Mouse (Mus musculus) T-helper 1 cell (primary cell): ENCODE results near the gene Arhgef10l.

Experiments
- in situ Hi-C: fragments of 300-600 bp; cut with MboI, MseI; formaldehyde crosslinking; loops from one replicate; pipeline ENCODE4 v1.15.1; 2025; ENCODE audit warnings: high pct_unique_total_duplicates

Arhgef10l gene

DNA sequence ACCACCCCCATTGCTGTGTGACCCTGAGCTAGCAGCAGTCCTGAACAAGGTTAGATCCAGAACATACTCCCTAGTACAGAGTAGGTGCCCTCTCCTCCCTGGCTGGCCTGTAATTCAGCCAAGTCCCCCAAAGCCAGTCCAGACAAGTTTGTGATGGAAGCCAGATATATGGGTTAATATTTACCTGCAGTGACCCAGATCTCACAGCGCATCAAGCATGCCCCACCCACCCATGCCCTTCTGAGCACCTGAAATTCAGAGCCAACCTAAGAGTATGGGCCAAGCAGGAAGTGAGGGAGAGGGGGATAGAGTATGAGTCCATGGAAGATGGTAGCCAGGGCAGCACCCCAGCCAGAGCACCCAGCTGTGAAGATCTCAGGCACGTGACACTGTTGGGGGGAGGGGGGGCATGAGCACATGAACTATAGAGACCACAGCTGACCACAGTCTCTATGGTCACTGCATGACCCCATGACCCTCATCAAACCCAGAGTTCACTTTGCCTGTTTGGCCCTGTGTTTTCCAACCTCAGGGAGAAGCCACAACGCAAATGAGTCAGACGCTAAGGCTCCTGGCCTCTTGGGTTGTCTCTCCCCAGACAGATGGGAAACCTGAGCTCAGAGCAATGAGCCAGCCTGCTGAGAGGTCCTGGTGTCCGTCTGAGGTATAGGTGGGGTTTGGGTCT is 29.4 kb downstream of the Arhgef10l start:
- in situ Hi-C loops = no loop called here

DNA sequence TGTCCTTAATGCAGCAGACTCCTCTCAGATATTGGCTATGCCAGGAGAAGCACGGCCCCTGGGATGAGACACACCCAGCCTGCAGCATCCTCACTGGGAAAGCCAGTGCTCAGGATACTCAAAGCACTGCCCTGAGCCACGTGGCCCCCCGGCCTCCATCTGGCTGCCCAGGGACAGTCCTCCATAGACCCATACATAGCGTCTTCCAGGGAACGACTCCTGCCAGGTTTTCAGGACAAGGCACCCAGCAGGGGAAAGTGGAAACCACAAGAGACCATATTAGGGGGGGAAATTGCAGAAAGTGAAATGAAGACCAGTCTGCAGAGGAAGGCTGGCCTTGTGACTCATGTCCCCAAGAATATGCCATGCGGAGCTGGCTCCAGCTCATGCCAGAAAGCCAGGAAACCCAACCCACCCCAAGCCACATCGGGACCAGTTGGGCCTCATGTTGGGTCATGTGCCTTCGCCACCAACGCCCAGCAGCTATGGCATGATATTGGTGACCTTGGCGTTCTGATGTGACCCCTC is 30.9 kb downstream of the Arhgef10l start:
- in situ Hi-C loops = no loop called here

DNA sequence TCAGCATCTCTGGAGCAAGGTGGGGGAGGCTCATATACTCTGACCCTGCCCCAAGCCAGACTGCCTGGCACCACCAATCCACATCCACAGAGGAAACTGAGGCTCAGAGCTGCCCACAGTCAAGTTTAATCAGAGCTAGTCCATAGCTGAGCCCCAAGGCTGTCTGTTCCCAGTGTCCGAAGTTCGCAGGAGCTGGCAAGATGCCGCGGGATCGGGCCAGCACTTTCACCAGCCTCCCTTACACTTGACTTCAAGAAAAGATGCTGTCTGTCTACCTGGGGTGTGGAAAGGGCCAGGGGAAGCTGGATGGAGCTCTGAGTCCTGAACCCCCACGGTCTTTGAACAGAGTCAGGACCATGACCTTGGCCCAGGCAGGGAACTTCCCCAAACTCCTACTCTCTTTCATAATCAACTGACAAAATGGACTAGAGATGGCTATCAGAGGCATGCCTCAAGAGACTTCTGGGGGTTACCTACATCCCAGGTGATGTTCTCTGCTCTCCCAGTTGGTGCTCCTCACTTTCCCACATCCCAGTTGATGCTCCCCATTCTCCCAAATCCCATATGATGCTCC is 34.4 kb downstream of the Arhgef10l start:
- in situ Hi-C loops = no loop called here

DNA sequence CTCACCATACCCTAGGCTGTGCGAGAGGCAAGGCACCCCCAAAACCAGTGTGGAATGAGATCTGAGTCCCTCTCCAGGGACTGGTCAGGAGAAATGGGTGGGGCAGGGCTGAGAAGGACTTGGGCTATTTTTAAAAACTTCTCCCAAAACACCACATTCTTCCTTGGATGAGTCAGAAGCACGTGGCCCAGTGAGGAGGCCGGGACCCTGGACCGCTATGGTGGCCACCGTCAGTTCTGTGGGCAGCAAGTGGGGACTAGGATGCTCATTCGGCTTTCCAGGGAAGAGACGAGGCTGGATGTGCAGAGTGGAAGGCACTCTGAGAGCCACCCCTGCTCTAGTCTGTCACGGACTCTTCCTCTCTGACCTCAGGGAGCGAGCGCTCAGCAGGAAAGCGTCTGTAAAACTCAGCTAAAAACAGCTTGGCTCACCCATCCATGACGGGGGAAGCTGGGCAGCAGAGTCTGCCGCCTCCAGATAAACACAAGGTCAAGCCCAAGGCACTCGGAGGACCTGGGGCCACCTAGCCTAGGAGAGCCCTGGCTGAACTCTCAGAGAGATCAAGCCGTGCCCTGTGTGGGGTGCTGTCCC is 35.1 kb downstream of the Arhgef10l start:
- in situ Hi-C loops = no loop called here

DNA sequence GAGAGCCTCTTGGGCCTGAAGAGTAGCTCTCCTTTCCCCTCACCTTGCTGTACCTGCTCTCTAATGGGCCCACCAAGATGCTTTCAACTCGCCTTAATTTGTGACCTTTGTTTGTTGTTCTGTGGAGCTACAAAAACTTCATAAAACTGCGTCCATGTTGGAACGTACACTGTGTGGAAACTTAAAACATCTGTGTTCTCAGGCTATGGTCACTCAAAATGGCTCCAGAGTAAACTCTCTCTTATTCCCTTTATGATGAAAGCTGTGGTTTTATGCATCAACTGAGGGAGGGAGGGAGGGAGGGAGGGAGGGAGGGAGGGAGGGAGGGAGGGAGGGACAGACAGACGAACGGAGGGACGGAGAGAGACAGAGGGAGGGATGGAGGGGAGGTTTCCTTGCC is 35.7 kb downstream of the Arhgef10l start:
- in situ Hi-C loops = no loop called here

DNA sequence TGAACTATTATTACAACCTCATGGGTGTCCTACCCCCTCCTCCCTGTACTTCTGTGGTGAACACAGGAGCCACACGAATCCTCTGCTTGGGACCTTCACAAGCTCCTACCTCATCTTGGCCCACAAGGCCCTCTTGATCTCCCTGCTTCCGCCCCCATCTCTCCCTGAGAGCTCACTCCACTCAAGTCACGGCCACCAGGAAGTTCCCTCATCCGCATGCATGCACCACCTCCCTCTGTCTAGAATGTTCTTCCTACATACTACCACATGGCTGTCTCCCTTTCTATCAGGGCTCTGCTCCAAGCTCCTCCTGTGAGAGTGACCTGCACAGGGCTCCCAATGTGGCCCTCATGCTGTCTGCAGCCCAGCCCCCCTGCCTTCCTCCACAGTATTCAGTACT is 36.8 kb downstream of the Arhgef10l start:
- in situ Hi-C loops = no loop called here

DNA sequence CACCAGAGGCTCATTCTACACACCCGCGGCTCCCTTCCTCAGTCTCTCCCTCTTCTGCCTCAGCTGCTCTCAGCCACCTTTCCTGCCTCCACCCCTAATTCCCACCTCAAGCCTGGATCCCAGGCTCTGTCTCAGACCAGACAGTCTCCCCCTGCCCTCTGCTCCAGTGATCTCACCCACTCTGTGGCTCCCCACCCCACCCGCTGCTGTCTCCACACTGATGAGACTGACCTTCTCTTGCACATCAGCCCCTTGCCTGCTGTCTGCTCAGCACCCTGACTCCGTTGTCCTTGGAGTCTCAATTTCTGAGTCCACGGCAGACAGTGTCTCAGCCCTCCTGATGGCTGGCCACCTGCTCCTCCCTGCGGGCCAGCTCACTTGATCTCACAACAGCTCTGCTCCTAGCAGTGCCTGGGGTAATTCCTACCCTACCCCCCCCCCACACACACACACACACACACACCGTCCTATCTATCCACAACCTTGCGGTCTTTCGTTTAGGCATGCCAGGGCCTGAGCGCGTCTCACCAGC is 37.3 kb downstream of the Arhgef10l start:
- in situ Hi-C loops = no loop called here

DNA sequence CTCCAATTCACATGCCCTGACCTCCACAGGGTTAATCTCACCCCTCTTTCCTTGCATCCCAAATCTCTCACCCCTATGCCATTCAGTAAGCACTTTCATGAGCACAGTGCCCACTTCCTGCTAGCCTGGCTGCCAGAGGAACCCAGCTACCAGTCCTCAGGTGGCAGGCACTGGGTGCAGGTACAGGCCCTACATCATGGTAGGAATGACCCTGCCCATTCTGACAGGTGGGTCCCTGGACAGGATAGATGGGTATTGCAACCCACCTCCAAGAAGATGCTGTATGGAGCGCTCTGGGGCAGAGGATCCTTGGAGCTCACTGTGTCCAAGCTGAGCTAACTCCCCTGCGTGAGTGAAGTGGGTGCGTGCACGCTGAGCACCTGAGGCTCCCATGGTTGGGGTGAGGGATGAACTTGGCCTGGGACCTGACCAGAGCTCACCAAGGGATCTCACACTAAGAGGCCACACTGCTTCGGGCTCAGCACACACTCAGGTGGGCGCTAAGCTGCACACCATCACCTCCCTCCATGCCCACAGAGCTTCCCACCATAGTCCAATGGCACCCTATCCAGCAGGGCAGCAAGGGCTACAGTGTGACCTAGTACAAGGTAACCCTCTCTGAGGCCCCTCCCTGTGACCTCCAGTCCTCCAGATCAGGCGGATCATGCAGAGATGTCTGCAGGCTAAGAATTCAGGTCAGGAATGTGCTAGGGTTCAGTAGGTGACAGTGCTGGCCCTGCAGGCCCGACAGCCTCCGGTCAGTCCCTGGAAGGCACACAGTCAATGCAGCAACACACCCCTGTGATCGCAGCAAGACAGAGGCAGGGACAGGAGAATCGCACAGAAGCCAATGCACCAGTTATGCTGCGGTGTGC is 39.9 kb downstream of the Arhgef10l start:
- in situ Hi-C loops = no loop called here

DNA sequence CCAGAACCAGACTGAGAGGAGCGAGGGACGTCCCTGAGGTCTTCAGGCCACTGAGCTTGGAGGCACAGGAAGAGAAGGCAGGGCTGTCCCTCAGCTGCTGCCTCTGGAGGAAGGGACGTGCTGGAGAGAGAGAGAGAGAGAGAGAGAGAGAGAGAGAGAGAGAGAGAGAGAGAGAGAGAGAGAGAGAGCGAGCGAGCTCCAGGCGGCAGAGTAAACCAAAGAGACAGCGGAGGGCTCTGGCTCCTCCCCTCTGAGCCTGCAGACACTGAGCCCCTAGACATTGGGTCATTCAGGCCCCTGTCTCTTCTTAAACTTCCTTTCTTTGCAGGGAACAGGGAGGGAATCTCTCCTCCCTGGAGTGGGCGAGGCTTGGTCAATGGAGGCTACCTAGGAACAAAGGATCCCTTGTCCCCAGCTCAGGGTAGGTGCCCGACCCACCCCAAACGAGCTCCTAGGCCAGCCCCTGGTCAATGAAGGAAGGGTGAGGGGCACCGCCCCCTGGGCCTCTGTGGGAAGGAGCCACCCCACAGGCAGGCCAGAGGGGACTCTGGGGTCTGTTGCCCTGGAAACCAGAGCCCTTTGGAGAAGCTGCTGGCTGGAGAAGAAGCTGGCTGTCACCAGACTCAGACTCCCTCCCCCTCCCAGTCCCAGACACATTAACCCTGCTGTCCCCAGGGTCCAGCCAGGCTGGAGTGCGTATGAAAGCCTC is 41.2 kb downstream of the Arhgef10l start:
- in situ Hi-C loops = no loop called here

DNA sequence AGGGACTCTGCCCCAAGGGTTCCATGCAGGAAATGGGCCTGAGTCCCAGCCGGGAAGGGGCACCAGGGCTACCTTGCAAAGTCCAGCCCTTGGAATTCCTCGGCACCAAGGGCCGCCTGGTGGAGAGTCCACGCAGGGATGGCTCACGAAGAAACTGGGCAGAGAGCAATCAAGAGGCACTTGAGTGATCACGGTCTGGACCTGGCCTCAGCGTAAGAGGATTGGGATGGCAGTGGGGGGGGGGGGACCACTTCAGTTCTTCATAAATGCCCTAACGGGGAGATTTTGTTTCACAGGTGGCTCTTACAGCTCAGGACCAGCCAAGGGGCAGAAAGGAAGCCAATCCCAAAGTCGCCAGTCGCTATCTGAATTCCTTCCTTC is 41.7 kb downstream of the Arhgef10l start:
- in situ Hi-C loops = no loop called here

DNA sequence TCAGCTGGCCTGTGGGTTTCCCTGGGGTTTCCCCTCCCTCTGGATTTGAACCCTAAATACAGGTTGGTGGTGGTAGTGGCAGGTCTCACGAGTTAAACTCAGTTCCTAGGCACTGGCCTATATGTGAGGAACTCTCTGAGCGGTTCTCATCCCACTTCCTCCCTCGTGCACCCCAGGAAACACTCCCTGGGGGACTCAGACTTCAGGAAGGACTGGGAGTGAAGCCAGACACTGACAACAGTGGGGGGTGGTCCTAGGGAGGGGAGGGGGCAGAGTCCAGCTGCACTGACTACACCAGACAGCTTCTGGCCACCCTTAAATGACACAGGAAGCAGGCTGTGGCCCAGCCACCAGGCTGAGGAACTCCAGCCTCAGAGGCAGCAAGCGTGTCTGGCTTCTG is 43.0 kb downstream of the Arhgef10l start:
- in situ Hi-C loops = no loop called here

DNA sequence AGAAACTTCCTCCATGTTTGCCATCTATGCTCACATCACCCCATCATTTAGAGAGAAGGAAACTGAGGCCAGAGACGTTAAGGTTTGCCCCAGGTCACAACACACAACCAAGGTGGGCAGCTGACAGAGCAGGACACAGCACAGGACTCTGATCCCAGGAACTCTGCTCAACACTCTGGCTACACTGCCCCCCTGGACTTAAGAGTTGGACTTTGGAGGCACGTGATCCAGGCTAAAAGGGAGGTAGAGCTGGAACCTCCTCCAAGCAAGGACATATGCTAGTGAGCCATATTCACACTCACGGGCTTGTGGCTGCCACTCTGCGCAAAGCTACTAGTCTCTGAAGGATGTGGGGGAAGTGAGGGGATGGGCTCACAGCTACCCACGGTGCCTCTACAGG is 45.3 kb downstream of the Arhgef10l start:
- in situ Hi-C loops = no loop called here

DNA sequence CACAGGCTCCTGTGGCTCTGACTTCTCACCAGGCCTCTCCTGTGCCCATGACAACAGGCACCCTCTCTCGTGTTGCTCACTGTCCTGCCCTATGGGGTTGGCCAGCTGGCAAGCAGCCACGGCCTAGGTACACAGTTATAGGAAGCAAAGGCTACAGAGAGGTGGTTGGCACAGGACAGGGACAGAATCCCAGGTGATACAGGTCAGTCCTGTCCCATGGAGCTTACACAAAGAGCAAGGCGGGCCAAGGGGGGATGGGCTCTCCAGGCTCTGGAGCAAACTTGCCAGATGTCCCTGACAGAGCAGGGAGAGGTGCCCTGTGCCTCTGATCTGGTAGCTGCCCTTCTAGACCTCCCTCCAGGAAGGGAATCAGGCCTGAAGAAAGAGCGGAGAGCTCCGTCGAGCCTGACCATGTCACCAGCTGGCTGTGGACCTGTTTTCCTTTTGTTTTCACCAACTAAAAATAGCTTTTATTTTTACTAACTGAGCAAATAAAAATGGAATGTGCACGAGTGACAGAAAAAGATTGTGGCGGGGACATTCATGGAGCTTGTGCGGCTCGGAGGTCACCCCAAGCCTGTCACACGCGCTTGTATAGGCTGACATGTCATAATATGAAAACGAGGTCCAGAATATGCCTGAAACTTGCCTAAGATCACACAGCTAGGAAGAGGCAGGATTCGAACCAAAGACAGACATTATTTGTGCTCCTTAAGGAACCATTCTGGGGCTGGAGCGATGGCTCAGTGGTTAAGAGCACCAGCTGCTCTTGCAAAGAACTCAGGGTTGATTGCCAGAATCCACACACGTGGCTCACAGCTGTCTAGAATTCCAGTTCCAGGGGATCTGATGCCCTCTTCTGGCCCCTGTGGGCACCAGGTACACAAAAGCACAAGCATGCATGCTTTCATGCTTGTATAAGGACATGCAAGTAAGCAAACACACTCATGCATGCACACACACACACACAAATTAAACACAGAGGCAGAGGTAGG is 48.1 kb downstream of the Arhgef10l start:
- in situ Hi-C loops = no loop called here

DNA sequence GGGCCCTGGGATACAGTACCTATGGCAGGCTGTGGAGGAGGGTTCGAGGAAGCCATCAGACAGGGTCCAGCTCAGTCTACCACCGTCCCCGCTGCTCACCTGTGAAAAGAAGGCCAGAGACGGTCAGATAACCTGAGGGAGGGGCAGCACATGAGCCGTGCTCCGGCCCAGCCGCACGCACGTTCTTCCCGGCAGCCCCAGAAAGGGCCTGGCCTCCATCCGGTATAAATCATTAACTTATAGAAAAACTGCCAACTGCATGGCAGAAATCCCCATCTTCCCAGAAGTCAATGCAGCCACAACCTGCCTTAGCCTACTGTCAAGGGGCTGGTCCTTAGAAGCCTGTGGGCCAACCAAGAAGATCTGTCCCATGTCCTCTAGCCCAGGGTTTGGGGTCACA is 48.9 kb downstream of the Arhgef10l start:
- in situ Hi-C loops = no loop called here

DNA sequence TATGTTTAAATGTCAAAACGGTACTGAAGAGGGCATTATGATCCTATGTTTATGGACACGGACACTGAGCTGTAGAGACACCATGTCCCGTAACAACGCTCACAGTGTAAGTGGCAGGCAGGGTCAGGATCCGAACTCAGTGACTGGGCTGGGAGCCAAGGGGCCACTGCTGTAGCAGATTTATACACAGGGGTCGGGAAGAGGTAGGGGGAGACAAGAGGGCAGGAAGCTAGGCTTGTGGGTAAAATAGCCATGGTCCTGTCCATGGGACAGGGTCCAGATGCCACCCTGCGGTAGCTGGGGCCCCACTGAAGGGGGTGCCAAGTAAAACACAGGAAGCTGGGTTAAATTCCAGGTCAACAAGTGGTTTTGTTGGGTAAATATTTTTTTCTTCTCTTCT is 49.6 kb downstream of the Arhgef10l start:
- in situ Hi-C loops = no loop called here

DNA sequence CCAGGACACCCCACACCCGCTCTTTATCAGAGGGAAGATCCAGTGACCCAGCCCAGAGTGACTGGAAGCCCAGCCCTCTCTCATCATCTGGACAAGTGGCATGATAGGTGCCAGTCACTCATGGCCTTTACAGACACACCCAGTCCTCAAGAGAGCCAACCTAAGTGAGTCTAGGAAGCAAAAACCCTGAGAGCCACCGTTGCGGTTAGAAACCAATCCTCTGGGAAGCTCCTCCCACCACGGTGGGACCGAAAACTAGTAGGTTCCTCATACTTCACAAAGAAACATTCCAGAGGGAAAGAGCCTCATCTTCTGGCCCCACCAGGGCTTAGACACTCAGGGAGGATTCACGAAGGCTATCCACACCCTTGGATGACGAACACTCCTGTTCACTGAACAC is 50.0 kb downstream of the Arhgef10l start:
- in situ Hi-C loops = no loop called here

DNA sequence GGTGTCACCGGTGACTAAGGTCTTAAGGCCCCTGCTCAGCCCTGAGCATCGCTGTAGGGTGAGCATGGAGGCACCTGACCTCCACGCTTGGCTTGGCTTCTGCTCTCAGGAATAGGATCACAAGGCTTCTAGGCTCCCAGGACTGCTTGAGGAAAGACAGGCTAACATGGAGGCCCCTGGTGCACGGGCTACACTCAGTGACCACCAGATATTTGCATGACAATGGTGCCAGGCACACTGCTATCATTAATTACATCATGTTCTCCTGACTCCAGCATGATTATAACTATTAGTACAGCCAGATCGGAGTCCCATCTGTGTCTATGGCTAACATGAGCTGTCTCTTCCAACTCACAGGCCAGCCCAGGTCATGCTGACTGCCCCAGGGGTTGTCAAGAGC is 51.3 kb downstream of the Arhgef10l start:
- in situ Hi-C loops = no loop called here

DNA sequence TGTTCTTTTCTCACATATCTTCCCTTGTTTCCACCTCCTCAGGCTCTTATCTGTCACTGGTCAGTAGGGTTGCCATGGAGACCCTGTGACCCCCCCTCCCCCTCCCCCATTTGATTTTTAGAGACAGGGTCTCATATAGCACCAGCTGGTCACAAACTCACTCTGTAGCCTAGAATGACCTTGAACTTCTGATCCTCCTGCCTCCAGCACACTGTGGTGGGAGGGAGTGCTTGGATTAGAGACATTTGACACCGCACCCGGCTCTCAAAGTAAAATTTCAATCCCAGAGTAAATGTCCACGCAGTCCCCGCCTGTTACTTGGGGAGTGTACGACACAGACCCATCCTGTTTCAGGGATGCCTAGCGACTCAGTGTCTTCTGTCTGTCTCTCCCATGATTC is 51.7 kb downstream of the Arhgef10l start:
- in situ Hi-C loops = no loop called here

DNA sequence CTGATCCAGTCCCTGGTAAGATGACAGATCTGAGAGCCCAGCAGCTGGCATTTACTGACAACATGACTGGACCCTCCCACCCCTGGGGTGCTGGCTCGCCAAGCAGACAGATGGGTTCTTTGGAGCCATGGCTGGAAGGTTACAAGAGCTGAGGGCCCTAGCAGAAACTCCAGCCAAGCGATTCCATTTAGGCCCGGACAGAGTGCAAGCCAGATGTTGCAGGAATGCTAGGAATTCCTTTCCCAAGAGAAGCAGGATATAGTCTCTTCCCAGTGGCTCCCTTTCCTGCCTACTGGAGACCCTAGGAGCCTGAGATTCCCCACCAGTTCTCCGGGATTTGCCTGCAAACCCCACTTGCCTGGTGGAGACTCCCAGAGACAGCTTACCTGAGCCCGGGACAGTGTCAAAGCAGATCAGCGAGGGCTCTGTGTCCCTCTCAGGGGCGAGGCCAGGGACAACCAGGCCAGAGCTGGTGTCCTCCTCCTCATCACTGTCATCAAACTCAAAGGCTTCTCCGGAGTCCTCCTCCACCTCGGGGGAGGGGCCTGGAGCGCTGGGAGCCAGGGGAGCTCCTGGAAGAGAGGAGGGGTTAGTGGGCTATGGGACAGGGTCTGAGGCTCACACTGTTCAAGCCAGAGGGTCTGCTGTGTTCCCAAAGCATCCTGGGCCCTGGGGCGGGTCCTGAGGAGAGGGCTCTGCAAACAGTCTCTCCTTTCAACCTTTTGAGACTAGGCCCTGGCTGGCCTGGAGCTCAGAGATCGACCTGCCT is 54.8 kb downstream of the Arhgef10l start:
- in situ Hi-C loops = no loop called here
